Mouse (Mus musculus) erythroblast, embryonic 14.5 days (primary cell): Measurements from ENCODE around the gene Mybpc2. TPM values are rescaled to one million over a fixed set of nuclear protein-coding genes. Genes with fewer than 3 reads are reported as not detected.

Source experiments
- H3K27me3 ChIP-seq: 2 replicates; pipeline ENCODE4 v1.6.1; 2012; ENCODE audit warnings: inconsistent platforms; ENCODE audit not compliant: control insufficient read depth
- H3K36me3 ChIP-seq: 2 replicates; pipeline ENCODE4 v1.6.1; 2012; ENCODE audit warnings: mild to moderate bottlenecking, inconsistent platforms; ENCODE audit not compliant: control insufficient read depth
- H3K4me1 ChIP-seq: 2 replicates; pipeline ENCODE4 v1.6.1; 2012; ENCODE audit warnings: inconsistent platforms; ENCODE audit not compliant: control insufficient read depth
- H3K4me3 ChIP-seq: replicated peaks from 2 replicates; pipeline ENCODE3; 2012; ENCODE audit warnings: moderate library complexity, mild to moderate bottlenecking, inconsistent platforms
- H3K9me3 ChIP-seq: 2 replicates; pipeline ENCODE4 v1.6.1; 2012; ENCODE audit warnings: low read length, inconsistent platforms, mixed read lengths; ENCODE audit not compliant: control insufficient read depth
- GATA1 ChIP-seq: IDR thresholded peaks from 2 replicates; pipeline ENCODE4 v1.6.1; 2012; ENCODE audit warnings: low read length, inconsistent platforms, mixed read lengths
- TAL1 ChIP-seq: IDR thresholded peaks from 3 replicates; pipeline ENCODE4 v1.6.1; 2012; ENCODE audit warnings: low read length, inconsistent platforms, mixed read lengths
- polyA plus RNA-seq: library from polyadenylated mRNA; stranded (reverse); fragments of >175 nt; gene quantifications from 2 replicates; pipeline ENCODE4 v1.2.3, GENCODE M21; 2012

Gene Mybpc2
- polyA plus RNA-seq, 1 experiment = not detected

- no peaks in the 10 kb centered on the region; the same call in none of the 2 replicates for H3K4me1 ChIP-seq
- peaks cover 62% of the 10 kb centered on the region for H3K27me3 ChIP-seq
- TF ChIP-seq TAL1 (no peak), GATA1 (no peak)
- H3K36me3 ChIP-seq = no peaks in the 10 kb centered on the region
- H3K4me3 ChIP-seq = no peak overlapping the region
- no peaks in the 10 kb centered on the region for H3K9me3 ChIP-seq
These were observed 3.5 kb downstream of the Mybpc2 start for GRCm38 (mm10) chr7:44520990-44521389.

GRCm38 (mm10) chr7:44519240-44519913 lies 5.1 kb downstream of the Mybpc2 start:
- Histone ChIP-seq H3K9me3 (no peaks in the 10 kb centered on the region), H3K4me1 (no peaks in the 10 kb centered on the region; the same call in none of the 2 replicates), H3K36me3 (no peaks in the 10 kb centered on the region), H3K27me3 (peaks cover 55% of the 10 kb centered on the region), H3K4me3 (no peak overlapping the region)
- TF ChIP-seq GATA1 (no peak), TAL1 (no peak)

- peaks cover 8% of the 10 kb centered on the region for H3K4me1 ChIP-seq
- peaks cover 39% of the 10 kb centered on the region for H3K27me3 ChIP-seq
- peaks cover 8% of the 10 kb centered on the region for H3K9me3 ChIP-seq
- H3K4me3 ChIP-seq = no peak overlapping the region
- TF ChIP-seq TAL1 (no peak), GATA1 (no peak)
- H3K36me3 ChIP-seq = no peaks in the 10 kb centered on the region
These were observed 17.0 kb downstream of the Mybpc2 start for GRCm38 (mm10) chr7:44507491-44507890.

- Histone ChIP-seq H3K4me1 (peaks cover 32% of the 10 kb centered on the region), H3K36me3 (peaks cover 2% of the 10 kb centered on the region; the same call in 1 of the 2 replicates), H3K4me3 (no peak overlapping the region), H3K9me3 (peaks cover 4% of the 10 kb centered on the region), H3K27me3 (peaks cover 35% of the 10 kb centered on the region)
- no peak for TF ChIP-seq GATA1
- no peak for TF ChIP-seq TAL1
These were observed 22.8 kb downstream of the Mybpc2 start for GRCm38 (mm10) chr7:44501563-44502115.

- H3K4me1 ChIP-seq = peaks cover 44% of the 10 kb centered on the region
- TF ChIP-seq GATA1 (no peak), TAL1 (no peak)
- no peak overlapping the region for H3K4me3 ChIP-seq
- H3K9me3 ChIP-seq = peaks cover 4% of the 10 kb centered on the region
- H3K27me3 ChIP-seq = peaks cover 34% of the 10 kb centered on the region
- H3K36me3 ChIP-seq = peaks cover 2% of the 10 kb centered on the region
These were observed 24.4 kb downstream of the Mybpc2 start for GRCm38 (mm10) chr7:44500046-44500445.

GRCm38 (mm10) chr7:44498922-44499321 lies 25.5 kb downstream of the Mybpc2 start:
- Histone ChIP-seq H3K9me3 (no peaks in the 10 kb centered on the region), H3K36me3 (peaks cover 12% of the 10 kb centered on the region), H3K4me3 (no peak overlapping the region), H3K27me3 (peaks cover 28% of the 10 kb centered on the region), H3K4me1 (peaks cover 54% of the 10 kb centered on the region)
- TF ChIP-seq TAL1 (no peak), GATA1 (no peak)

- H3K27me3 ChIP-seq = peaks cover 17% of the 10 kb centered on the region
- peak overlapping the region; percentile 84 for H3K4me3 ChIP-seq
- H3K9me3 ChIP-seq = no peaks in the 10 kb centered on the region
- no peak for TF ChIP-seq GATA1
- TF ChIP-seq TAL1 = no peak
- peaks cover 26% of the 10 kb centered on the region for H3K36me3 ChIP-seq
- H3K4me1 ChIP-seq = peaks cover 65% of the 10 kb centered on the region
These were observed 26.9 kb downstream of the Mybpc2 start for GRCm38 (mm10) chr7:44497361-44498055.

GRCm38 (mm10) chr7:44496771-44497109 lies 27.7 kb downstream of the Mybpc2 start:
- H3K4me1 ChIP-seq = peaks cover 65% of the 10 kb centered on the region
- TF ChIP-seq GATA1 (no peak), TAL1 (no peak; the same call in 2 of the 3 replicates)
- peaks cover 34% of the 10 kb centered on the region for H3K36me3 ChIP-seq
- H3K9me3 ChIP-seq = no peaks in the 10 kb centered on the region
- H3K27me3 ChIP-seq = peaks cover 17% of the 10 kb centered on the region
- peak overlapping the region; percentile 84 for H3K4me3 ChIP-seq

- no peaks in the 10 kb centered on the region for H3K9me3 ChIP-seq
- peaks cover 62% of the 10 kb centered on the region for H3K4me1 ChIP-seq
- TF ChIP-seq GATA1 = no peak
- peak; percentile 66 for TF ChIP-seq TAL1
- H3K4me3 ChIP-seq = peak within 1 kb of the TSS; percentile 84
- peaks cover 17% of the 10 kb centered on the region for H3K27me3 ChIP-seq
- peaks cover 40% of the 10 kb centered on the region for H3K36me3 ChIP-seq
These were observed 28.3 kb downstream of the Mybpc2 start, which contains the start of the genes Emc10 and Fam71e1 for GRCm38 (mm10) chr7:44495992-44496770. Emc10 (minus strand) TSS chr7:44496529. Fam71e1 (plus strand) TSS chr7:44496581.
